Mouse (Mus musculus): ENCODE data around the gene Dnajc5.

DNA sequence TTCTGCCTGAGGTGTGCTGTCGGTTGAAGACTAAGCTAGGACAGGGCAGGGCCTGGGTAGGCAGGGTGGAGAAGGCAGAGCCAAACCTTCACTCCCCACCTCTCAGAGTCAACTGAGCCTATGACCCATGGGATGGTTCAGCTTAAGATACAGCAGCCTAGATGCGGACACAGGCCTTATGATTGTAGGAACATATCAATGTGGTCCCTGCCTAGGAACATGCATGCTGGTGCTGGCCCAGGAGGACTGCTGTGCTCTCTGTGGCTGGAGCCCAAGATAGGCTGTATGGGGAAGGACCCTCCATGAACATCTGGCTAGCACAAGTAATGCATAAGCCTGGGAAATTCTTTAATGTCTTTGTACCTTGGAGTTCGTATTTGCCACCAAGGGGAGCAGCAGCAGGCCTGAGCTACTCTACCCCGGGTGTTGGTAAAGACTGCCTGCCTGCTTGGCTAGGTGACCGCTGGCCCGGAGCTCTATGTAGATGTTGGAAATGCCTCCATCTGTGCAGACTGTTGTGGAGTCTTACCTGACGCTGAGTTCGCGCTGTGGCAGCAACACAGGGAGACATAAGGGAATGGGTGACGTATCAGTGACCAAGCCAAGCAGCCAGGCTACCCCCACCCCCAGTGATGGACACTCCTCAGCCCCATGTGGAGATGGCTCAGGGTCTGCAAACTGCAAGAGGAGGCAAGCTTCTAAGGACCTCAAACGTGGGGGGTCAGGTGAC lies 51.8 kb downstream of the Dnajc5 start:
- TF ChIP-seq POLR2A (IDR thresholded peaks at IDR 0.05; ENCODE audit: borderline replicate concordance, extremely low read depth, insufficient read depth, insufficient read length, poor library complexity, severe bottlenecking), result no peak
- TF ChIP-seq CTCF (IDR thresholded peaks at IDR 0.05; ENCODE audit: borderline replicate concordance, extremely low read depth, insufficient read depth, insufficient read length), result no peak

All from brain, embryonic 14.5 days (tissue).